Mouse (Mus musculus) kidney, adult 11 months (tissue): ENCODE data around the gene Vav2.

ENCODE experiments used
- DNase-seq: peaks from one replicate; pipeline ENCODE4 v3.0.0; 2022

Vav2 gene

DNA sequence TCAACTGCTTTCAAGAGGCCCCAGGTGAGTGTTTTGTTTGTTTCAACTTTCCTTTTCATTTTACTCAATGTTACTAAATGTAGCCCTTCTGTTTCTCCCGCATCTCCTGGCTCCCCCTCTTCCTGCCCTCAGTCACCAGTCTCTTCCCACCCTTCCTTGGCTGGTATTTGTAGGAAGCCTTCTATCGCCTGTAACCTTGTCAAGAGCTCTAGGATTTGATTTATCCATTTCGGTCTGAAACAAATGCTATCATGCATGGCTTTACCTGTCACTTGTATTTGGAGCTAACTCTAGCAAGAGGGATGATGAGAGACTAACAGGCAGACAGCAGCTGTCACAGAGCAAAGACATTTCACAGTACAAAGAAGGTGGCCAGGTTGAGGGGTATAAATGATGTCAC lies 18.6 kb downstream of the Vav2 start:
- no peak for DNase-seq

DNA sequence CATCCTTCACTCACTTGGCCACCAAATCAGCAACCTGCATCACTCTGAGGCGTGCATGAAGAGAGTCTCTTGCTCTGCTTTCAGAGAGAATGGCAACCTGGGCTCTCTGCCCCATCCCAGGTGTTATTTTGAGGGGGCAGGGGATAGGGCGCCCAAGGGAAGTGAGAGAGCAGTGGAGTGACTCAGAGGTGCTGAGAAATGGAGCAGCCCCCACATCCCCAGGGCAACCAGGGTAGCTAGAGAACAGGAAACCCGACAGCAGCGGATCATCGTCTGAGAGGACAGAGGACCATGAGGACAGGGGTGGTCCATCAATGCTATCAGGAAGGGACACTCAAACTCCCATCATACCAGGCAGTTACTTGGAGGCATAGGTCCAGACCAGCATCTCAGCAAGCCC lies 19.9 kb downstream of the Vav2 start:
- DNase-seq, result no peak

DNA sequence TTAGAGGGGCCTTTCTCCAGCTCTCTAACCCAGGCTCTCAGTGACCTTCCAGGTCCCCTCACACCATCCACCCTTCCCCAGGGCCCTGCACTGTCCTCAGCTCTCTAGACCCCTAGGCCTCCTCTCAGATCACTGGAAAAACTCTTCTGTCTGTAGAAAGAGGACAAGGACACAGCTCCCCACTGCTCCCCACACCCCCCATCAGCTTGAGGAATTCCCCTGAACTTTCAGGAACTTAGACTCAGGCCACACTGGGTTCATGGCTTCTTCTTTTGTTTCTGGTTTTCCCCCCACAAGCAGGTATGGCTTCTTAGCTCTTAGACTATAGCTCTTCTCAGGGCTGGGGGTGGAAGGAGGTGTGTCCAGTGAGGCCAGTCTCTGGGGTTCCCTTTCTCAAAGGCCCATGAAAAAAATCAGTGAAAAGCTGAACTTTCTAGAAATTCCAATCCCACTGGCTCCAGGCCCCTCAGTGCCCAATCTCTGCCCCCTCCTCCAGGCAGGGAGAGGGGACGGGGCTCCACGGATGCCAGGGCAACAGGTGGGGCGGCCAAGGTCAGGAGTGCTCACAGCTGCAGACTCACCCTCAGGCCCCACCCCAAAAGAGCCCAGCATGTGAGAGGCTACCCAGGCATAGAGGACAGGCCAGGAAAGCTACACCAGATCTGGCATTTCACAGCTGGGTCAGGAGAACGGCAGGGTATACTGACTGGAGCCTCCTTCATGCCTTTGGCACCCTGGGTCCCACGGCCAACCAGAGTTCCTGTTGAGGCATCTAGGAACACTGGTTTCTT lies 21.5 kb downstream of the Vav2 start:
- DNase-seq, result no peak

DNA sequence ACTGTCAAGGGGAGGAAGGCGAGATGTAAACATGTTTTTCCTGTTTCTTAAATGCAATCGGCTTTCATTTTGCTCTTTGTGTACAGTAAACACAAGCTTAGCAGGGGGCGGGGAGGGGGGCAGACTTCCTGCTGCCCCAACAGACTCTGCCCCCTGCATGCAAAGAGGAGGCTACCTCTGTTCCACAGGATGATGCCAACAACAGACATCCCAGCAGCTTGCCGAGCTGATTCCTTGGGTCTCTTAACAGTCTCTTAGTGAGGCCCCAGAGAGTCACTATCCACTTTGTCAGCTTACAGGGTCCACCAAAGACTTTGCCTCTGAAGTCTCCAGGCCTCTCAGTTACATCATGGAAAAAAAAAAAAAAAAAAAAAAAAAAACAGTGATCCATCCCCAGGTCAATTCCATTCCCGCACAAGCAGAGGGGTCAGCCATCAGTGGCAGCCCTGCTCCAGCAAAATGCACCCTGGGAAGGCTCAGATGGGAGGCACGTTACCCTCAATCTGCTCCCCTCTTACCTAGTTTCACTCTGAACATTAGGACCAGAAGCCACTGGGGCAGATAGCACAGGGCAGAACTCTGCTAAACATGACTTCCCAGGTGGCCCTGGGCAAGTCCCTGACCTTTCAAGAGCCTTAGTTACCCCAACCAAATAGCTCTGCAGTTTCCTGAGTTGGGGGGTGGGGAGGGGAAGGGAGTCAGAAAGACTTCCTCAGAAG lies 22.3 kb downstream of the Vav2 start:
- DNase-seq, result no peak

DNA sequence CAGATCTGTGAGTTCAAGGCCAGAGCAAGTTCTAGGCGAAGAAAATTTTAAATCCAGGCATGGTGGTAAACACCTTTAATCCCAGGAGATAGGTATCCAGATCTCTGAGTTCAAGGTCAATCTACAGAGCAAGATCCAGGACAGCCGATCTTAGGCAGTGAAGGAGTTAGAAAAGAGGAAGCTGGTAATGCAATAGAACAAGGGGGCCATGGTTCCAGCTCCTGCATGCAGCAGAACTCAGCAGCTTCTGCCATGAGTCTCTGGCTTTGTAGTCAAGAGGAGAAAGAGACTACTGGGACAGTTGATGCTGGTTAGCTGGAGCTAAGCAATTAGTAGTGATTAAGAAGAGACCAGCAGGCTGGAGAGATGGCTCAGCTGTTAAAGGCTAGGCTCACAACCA lies 25.3 kb downstream of the Vav2 start:
- no peak for DNase-seq

DNA sequence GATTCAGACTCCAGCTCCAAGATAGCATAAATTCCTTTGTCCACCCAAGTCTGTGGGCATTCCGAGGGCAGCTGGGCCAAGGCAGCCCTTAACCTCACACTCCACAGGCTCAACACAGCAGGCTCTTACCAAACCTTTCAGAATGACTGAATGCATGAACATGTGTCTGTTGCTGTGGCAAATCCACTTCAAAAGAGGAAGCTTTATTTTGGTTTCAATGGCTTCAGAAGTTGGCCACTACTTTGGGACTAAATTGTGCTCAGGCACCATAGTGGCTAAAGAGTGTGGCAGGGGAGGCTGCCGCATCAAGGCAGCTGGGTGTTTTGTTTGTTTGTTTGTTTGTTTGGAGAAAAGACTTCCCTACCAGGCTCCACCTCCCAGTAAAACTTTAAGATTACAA lies 26.8 kb downstream of the Vav2 start:
- DNase-seq, result no peak

DNA sequence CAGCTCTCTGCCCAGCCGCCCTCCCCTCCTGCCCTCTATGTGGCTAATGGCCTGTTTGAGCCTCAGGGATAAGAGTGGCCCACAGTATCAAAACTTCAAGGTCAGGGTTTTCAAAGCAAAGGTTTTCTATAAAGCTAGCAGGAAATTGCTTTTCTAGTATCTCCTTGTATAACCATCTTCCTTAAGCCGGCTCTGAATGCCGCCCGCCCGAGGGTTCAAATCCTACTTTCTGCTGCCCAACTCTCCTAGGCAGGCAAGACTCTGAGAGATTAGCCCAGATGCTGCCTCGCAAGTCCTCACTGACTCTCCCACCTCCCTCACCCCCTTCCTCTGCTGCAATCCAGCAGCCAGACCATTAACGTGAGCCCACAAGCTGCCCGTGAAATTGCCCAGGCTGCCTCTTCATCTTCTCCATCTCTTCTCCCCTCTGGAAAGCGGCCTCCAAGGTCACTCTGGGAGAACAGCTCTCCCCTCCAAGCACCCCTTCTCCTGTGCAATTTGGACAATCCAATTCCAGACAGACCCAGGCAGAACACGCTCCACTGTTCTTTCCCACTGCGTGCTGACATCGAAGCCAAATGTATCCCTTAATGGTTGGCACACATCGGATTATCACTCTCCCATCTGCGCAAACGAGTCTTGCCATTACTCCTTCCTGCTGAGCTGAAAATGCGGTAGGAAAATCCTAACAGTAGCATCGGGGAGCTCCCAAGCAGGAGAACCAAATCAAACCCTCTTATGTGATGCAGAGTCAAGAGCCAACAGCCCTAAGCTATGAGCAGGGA lies 30.0 kb downstream of the Vav2 start:
- no peak for DNase-seq

DNA sequence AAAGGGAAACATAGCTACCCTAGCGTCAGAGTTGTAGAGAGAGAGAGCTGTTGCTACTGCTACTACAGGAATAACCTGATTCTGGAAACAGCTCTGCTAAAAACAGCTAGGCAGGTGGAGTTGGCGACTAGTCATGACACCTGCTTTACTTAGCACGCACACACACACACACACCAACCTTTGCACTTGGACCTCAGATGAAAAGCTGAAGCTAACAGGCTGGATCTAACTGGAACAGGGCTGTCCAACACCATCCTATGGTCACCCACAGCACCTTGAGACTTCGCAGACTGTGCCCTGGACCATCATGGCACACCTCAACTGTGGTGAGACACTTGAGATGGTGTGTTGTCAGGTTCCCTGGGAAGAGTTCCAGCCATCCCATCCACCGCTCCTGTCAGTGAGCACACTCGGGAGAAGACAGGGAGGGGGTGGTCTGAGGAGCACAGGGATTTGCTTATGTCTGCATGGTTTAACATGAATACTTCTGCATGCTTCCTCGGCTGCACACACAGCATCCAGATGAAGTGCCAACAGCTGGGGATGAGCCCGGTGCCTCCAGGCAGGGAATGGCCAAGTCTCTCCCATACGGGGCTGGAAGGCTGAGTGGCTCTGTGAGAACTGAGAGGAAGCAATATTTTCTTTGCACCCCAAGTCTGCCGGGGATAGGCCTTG lies 32.5 kb downstream of the Vav2 start:
- DNase-seq, result peak; percentile 48

DNA sequence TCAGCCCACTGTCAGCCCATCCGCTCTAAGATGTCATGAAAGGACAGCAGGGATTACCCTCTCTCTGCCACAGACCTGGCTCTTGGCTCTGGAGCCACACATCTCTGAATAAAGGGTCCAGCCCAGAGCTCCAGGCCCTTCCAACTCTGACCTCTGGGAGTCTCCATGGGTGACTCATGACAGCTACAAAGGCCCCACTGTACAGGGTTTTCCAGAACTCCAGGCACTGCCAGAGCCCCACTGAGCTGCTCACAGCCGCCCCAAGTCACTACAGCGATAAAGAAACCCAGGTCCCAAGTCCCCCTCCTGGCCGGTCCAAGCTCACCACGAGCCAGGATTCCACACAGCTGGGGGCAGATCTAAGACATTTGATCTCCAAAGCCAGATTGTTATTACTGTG lies 34.6 kb downstream of the Vav2 start:
- no peak for DNase-seq

DNA sequence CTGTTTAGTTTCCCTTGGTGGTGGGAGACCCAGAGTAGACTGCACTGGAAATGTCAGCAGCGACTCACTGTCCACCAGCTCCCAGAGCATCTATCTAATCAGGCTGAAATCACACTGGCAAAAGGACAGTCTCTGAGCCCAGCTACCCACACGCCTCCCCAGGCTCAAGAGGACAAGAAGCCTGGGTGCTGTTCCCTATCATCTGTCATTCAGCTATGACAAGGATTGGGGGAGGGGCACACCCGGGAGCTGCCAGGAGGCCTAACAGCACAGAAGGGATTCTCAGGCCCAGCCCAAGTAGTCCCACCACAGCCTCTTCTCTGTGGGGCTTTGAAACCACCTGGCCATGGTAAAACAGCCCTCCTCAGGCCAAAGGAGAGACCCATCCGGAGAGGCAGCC lies 36.1 kb downstream of the Vav2 start:
- peak; percentile 30 for DNase-seq

DNA sequence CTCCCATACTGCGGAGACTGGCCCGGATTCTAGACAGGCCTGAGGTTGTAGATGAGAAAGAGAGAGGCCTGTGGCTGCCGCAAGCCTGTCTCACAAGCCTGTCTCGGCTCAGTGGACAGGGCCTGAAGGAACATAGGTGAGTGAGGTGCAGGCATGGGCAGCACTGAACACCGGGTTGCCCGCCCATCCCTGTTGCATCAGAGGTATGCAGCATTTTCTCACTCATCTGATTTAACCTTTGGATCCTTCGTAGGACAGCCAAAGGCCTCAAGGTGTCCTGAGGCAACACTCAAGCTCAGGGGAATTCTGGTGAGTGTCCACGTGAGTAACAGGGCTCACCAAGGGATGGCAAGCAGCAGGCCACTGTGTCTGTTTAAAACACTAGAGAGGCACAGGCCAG lies 36.5 kb downstream of the Vav2 start:
- peak; percentile 81 for DNase-seq

DNA sequence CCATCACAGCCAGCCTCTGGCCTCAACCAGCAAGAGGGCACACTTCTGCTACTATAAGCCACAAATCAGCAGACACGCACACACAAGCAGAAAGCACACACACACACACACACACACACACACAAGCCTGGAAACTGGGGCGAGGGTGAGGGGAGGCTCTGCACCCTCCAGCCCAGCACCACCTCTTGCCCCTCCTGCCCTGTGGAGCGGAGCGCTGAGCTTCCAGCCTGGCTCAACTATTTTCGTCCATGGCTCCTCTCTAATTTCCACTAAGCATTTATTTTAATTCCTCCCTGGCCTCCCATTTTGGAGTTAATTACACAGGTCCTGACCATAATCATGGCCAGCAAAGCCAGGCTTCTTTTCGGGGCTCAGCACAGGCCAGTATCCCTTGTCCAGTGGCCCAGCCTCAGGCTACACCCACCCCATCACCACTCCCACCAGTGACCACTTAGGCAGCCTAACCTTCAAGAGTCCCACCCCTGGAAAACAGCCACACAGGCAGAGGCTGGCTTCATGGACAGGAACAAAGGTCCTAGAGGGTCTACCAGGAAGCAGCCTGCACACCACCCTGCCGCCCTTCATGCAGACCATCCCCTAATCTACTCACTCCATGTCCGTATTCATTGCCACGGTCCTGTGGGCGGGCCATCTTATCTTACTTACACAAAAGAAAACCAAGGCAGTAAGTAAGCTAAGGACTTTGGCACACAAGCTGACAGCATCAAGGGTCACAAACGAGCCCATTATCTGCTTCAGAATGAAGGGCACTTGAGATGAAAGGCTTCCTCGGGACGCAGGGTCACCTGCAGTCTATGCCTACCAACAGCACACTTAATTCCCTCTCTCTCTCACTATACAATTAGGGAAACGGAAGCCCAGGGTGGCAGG lies 37.3 kb downstream of the Vav2 start:
- no peak for DNase-seq

DNA sequence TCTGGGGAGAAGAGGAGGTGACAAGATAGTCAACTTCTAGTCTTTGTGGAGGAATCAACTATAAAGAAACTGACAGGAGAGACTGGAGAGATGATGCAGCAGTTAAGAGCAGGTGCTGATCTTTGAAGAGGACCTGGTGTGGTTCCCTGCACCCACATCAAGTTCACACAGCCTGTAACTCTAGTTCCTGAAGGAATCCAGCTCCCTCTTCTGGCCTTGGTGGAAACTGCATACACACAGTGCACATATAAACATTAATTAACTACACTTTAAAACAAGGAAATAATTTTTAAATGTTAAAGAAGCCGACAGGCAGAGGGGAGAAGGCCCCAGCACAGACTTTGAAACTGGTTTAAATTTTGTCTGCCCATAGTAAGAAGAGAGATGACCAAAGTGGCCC lies 39.6 kb downstream of the Vav2 start:
- DNase-seq, result no peak

DNA sequence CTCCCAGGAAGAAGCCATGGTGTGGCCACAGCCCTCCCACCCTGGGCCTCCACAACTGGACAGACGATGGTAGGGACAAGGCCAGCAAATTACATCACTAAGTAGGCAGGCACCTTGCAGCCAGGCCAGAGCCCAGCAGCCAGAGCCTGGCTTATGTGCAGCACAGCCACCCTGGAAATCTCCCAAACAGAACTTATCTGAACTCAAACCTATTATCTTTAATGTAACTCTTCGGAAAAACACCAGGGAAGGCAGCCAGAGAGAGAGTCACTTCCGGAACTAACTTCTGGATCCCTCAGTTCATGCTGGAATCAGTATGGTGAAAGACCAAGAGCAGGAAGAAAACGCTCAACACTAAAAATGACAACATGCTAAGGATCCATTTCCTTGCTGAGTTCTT lies 45.1 kb downstream of the Vav2 start:
- no peak for DNase-seq

DNA sequence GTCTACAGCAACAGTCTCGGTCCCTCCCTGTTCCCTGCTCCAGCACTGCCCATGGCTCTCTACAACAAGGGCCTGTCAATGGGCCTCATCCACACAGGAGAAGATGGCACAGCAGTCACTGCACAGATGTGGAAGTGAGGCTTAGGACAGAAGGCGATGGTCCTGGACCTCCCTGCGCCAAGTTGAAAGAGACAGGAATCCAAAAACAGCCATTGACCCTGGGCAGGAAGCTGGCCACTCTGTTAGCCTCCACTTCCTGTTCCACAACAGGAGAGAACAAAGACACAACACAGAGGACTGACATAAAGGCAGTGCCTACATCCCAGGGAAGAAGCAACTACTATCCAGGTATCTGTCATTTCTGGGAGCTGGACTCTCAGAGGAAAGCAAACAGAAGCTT lies 45.6 kb downstream of the Vav2 start:
- no peak for DNase-seq

DNA sequence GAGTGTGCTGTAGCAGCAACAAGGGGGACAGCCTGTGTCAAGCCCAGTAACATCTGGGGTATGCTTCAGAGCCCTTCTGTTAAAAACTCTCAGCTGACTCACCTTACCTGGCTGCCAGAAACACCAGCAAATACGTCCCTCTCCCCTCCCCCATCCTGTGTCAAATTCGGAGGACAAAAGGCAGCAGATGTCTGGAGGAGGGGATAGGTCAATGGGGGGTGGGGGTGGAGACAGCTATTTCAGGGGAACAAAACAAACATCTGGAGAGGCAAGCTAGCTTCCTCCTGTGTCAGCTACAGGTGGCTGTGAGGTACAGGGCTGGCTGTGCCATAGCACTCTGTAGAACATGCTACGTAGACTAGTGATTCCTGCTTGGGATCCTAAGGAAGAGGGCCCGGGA lies 49.0 kb downstream of the Vav2 start:
- DNase-seq, result no peak

DNA sequence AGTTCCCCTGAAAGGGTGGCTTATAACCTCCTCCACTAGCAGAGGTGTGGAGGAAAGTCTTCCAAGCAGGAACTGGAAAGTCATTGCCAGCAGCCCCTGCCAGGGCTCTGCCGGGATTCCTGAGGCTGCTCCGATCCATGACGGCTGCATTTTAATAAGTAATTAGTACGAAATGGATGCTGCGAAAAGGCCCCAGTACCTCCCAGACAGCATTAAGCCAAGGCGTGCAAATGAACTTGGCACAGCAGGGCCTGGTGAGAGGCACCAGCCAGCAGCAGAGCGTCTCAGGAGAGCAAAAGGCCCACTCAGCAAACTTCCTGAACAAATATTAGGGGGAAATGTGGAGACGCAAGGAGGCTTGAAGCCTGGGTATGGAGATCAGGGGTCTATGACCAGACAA lies 49.7 kb downstream of the Vav2 start:
- peak; percentile 45 for DNase-seq

DNA sequence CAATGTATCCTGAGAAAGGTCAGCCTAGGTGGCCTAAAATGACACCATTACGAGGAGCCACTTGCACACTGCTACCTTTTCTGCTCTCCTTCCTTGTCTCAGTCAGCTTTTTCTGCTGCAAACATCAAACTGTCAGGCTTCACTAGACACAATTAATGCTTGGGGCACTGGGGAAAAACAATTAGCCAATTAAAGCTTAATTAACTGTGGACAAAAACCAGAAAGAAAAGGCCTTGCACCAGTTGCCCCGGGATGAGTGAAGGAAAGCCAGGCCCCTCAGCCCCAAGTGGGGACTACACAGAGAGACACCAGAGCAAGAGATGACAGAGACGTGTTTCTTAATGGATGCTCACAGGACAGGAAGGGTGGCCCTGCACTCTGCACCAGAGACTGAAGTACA lies 51.7 kb downstream of the Vav2 start:
- no peak for DNase-seq

DNA sequence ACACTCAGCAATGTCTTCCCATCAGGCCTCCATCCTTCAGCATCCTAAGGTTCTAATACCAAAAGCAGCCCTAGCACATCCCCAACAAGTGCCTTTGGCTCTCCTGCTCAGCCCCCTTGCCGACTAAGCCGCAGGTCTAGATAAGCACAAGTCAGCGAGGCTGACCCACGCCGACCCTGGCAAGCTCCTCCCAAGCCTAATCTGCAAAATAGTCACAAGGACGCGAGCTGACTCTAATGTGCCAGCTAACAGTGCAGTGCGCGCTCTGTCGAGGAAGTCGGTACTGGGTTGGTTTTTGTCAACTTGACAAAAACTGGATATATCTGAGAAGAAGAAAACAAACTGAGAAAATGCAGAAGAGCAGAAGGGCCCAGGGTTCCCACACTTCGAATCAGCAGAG lies 53.5 kb downstream of the Vav2 start:
- no peak for DNase-seq

DNA sequence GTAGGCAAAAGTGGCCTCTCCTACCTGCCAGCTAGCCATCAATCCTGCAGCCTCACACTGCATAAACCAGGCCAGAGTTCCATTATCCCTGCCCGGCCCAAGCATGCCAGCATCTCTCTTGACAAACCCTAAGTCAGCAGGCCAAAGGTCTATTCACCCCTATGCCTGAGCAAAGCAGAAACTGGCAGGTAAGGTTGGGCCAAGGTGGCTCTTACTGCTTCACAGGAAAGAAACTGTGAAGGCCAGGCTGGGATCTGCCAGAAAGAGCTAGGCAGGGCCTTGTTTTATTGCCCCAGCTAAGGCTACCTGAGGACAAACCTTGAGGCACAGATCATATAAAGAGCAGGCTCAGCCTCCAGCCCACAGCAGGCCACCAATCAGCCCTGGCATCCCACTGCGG lies 55.4 kb downstream of the Vav2 start:
- peak; percentile 74 for DNase-seq

DNA sequence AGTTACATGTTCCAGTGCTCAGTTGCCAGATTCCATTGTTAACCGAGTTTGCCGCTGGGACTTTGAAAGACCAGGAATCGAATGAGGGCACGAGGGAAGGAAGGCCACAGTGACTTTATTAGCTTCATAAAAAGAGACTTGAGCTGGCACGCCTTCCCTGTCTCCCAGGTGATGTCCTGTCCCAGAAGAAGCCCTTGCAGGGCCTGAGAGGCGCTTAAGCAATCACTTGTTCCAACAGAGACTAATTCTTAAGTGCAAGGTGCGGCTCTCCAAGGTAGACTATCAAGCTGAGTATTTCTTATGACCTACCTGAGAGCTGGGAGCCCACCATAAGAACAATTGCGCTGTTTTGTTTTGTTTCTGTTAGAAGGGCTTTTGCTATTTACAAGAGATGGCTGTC lies 57.9 kb downstream of the Vav2 start:
- no peak for DNase-seq

DNA sequence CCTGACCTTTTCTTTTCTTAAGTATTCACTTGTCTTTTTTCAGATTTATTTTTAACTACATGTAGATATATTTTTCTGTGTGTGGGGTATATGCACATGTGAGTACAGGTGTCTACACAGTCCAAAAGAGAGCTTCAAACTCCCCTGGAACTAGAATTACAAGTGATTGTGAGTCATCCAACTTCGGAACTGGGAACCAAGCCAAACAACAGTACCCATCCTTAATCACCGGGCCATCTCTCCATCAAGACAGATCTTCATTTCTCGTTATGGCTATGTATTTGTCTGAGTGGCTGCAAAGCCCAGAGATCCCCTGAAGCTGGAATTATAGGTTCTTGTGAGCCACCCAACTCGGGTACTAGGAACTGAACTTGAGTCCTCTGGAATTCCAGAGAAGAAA lies 61.5 kb downstream of the Vav2 start:
- no peak for DNase-seq
